Mouse (Mus musculus) myocyte (in vitro differentiated cells): Measurements from ENCODE around the gene Slc4a3. TPM values are rescaled to one million over a fixed set of nuclear protein-coding genes. Genes with fewer than 3 reads are reported as not detected.

ENCODE experiments used
- H3K27me3 ChIP-seq: one replicate; pipeline ENCODE4 v1.6.1; 2011; ENCODE audit not compliant: control insufficient read depth, insufficient read depth, insufficient read length
- H3K36me3 ChIP-seq: one replicate; pipeline ENCODE4 v1.6.1; 2011; ENCODE audit not compliant: control insufficient read depth, insufficient read depth
- H3K4me2 ChIP-seq: one replicate; pipeline ENCODE4 v1.6.1; 2011; ENCODE audit warnings: low read depth, control low read depth
- H3K4me3 ChIP-seq: one replicate; pipeline ENCODE4 v1.5.1; 2011; ENCODE audit warnings: mild to moderate bottlenecking, control low read depth, moderate library complexity
- H3K79me2 ChIP-seq: one replicate; pipeline ENCODE4 v1.6.1; 2011; ENCODE audit not compliant: control insufficient read depth, insufficient read depth
- H3ac ChIP-seq: one replicate; pipeline ENCODE4 v1.6.1; 2011; ENCODE audit not compliant: control insufficient read depth, insufficient read length
- CEBPB ChIP-seq: IDR thresholded peaks from 2 replicates; pipeline ENCODE4 v1.6.1; 2011; ENCODE audit warnings: mild to moderate bottlenecking, moderate library complexity; ENCODE audit not compliant: poor library complexity, insufficient read depth, severe bottlenecking
- E2F4 ChIP-seq: IDR thresholded peaks from one replicate; pipeline ENCODE4 v1.6.1; 2011; ENCODE audit warnings: mild to moderate bottlenecking, control low read depth, moderate library complexity; ENCODE audit not compliant: insufficient read depth
- MAX ChIP-seq: IDR thresholded peaks from one replicate; pipeline ENCODE4 v1.6.1; 2011; ENCODE audit warnings: low read depth, mild to moderate bottlenecking, control low read depth
- MYOD1 ChIP-seq, 3 experiments: IDR thresholded peaks; one replicate each; pipeline ENCODE4 v1.6.1; 2011; ENCODE audit warnings: control low read depth in 2 of 3, low read depth in 2 of 3, mild to moderate bottlenecking in 2 of 3, moderate library complexity in 1 of 3; ENCODE audit not compliant: insufficient read length in 2 of 3, control insufficient read depth in 1 of 3
- MYOG ChIP-seq, 3 experiments: IDR thresholded peaks; one replicate each; pipeline ENCODE4 v1.6.1; 2011; ENCODE audit warnings: control low read depth in 2 of 3, low read depth in 2 of 3, mild to moderate bottlenecking in 2 of 3; ENCODE audit not compliant: insufficient read length in 2 of 3, control insufficient read depth in 1 of 3, insufficient read depth in 1 of 3
- POLR2A ChIP-seq: IDR thresholded peaks from one replicate; pipeline ENCODE4 v1.6.1; 2011; ENCODE audit warnings: low read depth, mild to moderate bottlenecking, control low read depth, moderate library complexity; ENCODE audit not compliant: insufficient read length
- POLR2AphosphoS2 ChIP-seq: IDR thresholded peaks from one replicate; pipeline ENCODE4 v1.6.1; 2011; ENCODE audit warnings: low read depth, control low read depth; ENCODE audit not compliant: insufficient read length
- REST ChIP-seq: IDR thresholded peaks from one replicate; pipeline ENCODE4 v1.6.1; 2011; ENCODE audit warnings: mild to moderate bottlenecking, control low read depth, moderate library complexity; ENCODE audit not compliant: insufficient read depth, insufficient read length
- SRF ChIP-seq: IDR thresholded peaks from one replicate; pipeline ENCODE4 v1.6.1; 2011; ENCODE audit warnings: low read depth; ENCODE audit not compliant: control insufficient read depth, insufficient read length
- TCF12 ChIP-seq: IDR thresholded peaks from one replicate; pipeline ENCODE4 v1.6.1; 2011; ENCODE audit warnings: mild to moderate bottlenecking, control low read depth; ENCODE audit not compliant: poor library complexity, insufficient read depth, severe bottlenecking
- TCF3 ChIP-seq: IDR thresholded peaks from one replicate; pipeline ENCODE4 v1.6.1; 2011; ENCODE audit warnings: low read depth, control low read depth; ENCODE audit not compliant: insufficient read length
- USF1 ChIP-seq: IDR thresholded peaks from one replicate; pipeline ENCODE4 v1.6.1; 2011; ENCODE audit warnings: low read depth, mild to moderate bottlenecking, control low read depth, moderate library complexity
- polyA plus RNA-seq: library from polyadenylated mRNA; unstranded; fragments of >200 nt; fragmentation: generic; extraction: Trizol; gene quantifications from one replicate; pipeline ENCODE4 v1.2.1, GENCODE M21; 2012; ENCODE audit warnings: missing spikeins

Gene Slc4a3
- polyA plus RNA-seq, 1 experiment: 48.6 TPM

DNA sequence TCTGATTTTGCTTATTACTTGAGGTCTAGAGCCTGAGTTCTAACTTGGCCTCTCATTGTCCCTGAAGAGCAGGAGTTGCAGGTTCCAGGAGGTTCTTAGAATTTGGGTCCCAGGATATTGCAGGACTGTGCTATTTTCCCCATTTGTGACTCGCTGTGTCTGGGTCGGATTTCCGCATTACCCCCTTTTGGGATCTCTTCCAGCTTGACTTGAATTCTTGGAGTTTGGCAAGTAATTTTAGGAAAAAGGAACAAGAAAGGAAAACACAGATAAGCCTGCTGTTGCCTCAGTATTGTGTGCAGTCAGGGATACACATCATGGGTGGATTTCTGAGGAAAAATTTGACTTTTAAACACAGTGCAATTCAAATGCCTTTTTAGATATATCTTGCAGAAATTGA, 40.7 kb downstream of the Slc4a3 start:
- TF ChIP-seq SRF (no peak), MYOD1 (IDR thresholded peaks at IDR 0.05; ENCODE audit: control insufficient read depth in 1 of 3, insufficient read length in 2 of 3, low read depth in 2 of 3) (no peak), MAX (no peak), CEBPB (no peak), E2F4 (no peak), POLR2AphosphoS2 (no peak), USF1 (no peak), TCF3 (no peak), POLR2A (no peak), TCF12 (no peak), MYOG (IDR thresholded peaks at IDR 0.05; ENCODE audit: control insufficient read depth in 1 of 3, insufficient read depth in 1 of 3, insufficient read length in 2 of 3, low read depth in 2 of 3) (no peak)
- no peak overlapping the region for H3K4me3 ChIP-seq
- H3K4me2 ChIP-seq: no peak overlapping the region
- no peaks in the 10 kb centered on the region for H3K79me2 ChIP-seq
- no peaks in the 10 kb centered on the region for H3K36me3 ChIP-seq
- H3ac ChIP-seq: no peak overlapping the region
- peaks cover 5% of the 10 kb centered on the region for H3K27me3 ChIP-seq

GRCm38 (mm10) chr1:75587738-75588719, 42.0 kb downstream of the Slc4a3 start:
- Histone ChIP-seq H3K27me3 (peaks cover 5% of the 10 kb centered on the region), H3K4me2 (no peak overlapping the region), H3K4me3 (no peak overlapping the region), H3K79me2 (no peaks in the 10 kb centered on the region), H3ac (no peak overlapping the region), H3K36me3 (no peaks in the 10 kb centered on the region)
- TF ChIP-seq USF1: no peak
- TF ChIP-seq SRF: no peak
- TF ChIP-seq POLR2A: no peak
- TF ChIP-seq MYOG (IDR thresholded peaks at IDR 0.05; ENCODE audit: control insufficient read depth in 1 of 3, insufficient read depth in 1 of 3, insufficient read length in 2 of 3, low read depth in 2 of 3): no peak
- no peak for TF ChIP-seq CEBPB

DNA sequence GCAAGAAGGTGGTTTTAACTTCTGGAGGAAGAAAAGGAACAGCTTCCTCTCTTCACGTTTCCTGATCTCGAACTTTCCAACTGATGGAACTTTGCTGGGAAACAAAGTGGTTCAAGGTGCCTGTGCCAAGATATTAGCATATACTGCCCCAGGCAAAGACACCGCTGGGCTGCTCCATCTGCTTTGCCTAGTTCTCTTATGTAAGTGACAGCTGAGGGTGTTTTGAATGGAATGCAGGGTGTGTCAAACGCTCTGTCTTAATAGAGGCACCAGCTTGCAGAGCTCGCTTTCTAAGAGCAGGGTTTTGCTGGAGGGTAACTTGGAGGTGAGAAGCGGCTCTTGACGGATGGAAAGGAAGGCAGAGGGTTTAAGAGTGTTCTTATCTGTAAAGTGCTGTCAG, 42.8 kb downstream of the Slc4a3 start:
- no peaks in the 10 kb centered on the region for H3K36me3 ChIP-seq
- no peak overlapping the region for H3ac ChIP-seq
- H3K79me2 ChIP-seq: no peaks in the 10 kb centered on the region
- TF ChIP-seq TCF12: peak; percentile 14
- TF ChIP-seq MYOG (IDR thresholded peaks at IDR 0.05; ENCODE audit: control insufficient read depth in 1 of 3, insufficient read depth in 1 of 3, insufficient read length in 2 of 3, low read depth in 2 of 3): peak in 2 of 3 experiments; percentile 36 to 63
- peak in 2 of 3 experiments; percentile 12 to 30 for TF ChIP-seq MYOD1 (IDR thresholded peaks at IDR 0.05; ENCODE audit: control insufficient read depth in 1 of 3, insufficient read length in 2 of 3, low read depth in 2 of 3)
- no peak for TF ChIP-seq POLR2A
- no peak for TF ChIP-seq REST
- no peak for TF ChIP-seq E2F4
- no peak for TF ChIP-seq SRF
- no peak for TF ChIP-seq POLR2AphosphoS2
- no peak for TF ChIP-seq CEBPB
- TF ChIP-seq TCF3: no peak
- TF ChIP-seq USF1: no peak
- TF ChIP-seq MAX: no peak
- H3K4me2 ChIP-seq: peak overlapping the region; percentile 6
- H3K4me3 ChIP-seq: no peak overlapping the region
- peaks cover 5% of the 10 kb centered on the region for H3K27me3 ChIP-seq

DNA sequence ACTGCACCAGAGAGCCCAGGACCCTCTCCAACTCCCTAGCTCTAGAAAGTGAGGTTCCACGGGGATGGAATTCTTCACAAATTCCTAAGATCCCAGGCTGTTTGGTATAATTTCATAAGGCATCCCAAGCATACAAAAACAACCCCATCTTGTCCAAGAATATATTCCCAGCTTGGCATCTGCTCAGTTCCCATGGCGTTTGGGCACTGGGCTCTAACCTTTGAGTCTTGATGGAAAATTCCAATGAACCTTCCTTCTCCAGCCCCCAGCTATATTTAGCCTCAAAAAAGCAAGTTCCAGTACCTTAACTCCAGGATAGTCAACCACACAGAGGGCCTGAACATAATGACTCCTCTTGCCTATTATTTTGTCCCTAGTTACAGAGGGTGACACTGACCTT, 43.9 kb downstream of the Slc4a3 start:
- no peak for TF ChIP-seq MAX
- Histone ChIP-seq H3K79me2 (no peaks in the 10 kb centered on the region), H3K4me2 (no peak overlapping the region), H3K36me3 (no peaks in the 10 kb centered on the region), H3K4me3 (no peak overlapping the region), H3ac (no peak overlapping the region), H3K27me3 (peaks cover 9% of the 10 kb centered on the region)

- TF ChIP-seq TCF3: no peak
- no peak for TF ChIP-seq MYOD1 (IDR thresholded peaks at IDR 0.05; ENCODE audit: control insufficient read depth in 1 of 3, insufficient read length in 2 of 3, low read depth in 2 of 3)
- no peak for TF ChIP-seq REST
- no peak for TF ChIP-seq CEBPB
- no peak for TF ChIP-seq MAX
- TF ChIP-seq TCF12: no peak
- no peak for TF ChIP-seq POLR2AphosphoS2
- no peak for TF ChIP-seq SRF
- TF ChIP-seq MYOG (IDR thresholded peaks at IDR 0.05; ENCODE audit: control insufficient read depth in 1 of 3, insufficient read depth in 1 of 3, insufficient read length in 2 of 3, low read depth in 2 of 3): no peak
- TF ChIP-seq USF1: no peak
- TF ChIP-seq POLR2A: no peak
- TF ChIP-seq E2F4: no peak
- H3K4me2 ChIP-seq: no peak overlapping the region
- no peak overlapping the region for H3ac ChIP-seq
- H3K4me3 ChIP-seq: no peak overlapping the region
- H3K79me2 ChIP-seq: no peaks in the 10 kb centered on the region
- peaks cover 13% of the 10 kb centered on the region for H3K27me3 ChIP-seq
- no peaks in the 10 kb centered on the region for H3K36me3 ChIP-seq
Measured at GRCm38 (mm10) chr1:75593956-75594355, 47.9 kb downstream of the Slc4a3 start.
